8 mouse cellular contexts compared by ENCODE assay signal in the genomic region with DNA sequence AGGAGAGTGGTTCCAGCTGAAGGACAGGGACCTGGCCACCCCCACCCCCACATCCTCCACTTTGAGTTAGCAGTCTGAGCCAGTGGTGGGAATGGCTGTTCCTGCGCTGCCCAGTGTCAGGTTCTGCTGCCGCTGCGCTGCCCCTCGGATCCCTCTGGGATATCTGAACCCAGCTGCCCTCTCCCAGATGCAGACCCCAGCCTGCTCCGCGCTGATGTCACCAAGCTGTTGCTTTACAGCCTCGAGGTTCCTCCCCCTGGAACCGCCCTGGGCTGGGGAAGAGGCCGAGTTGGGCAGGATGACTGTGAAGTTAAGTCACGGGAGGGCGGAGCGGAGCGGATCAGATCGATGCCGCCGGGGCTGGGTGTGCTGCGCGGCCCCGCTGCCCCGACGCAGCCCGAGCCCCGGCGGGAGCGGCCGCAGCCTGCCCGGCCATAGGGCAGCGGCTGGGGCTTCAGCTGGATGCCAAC.
A peak's percentile ranks its signal among the peaks of the same experiment; 100 is the strongest.
DNase-seq lines count a peak whose midpoint lies in the region; ATAC-seq and TF ChIP-seq lines count a peak whose summit lies in the region.

No protein-coding gene starts in this region.

- no peak for TF ChIP-seq POLR2A in bone marrow macrophage, adult 2 months (IDR thresholded peaks at IDR 0.05; ENCODE audit: borderline replicate concordance, low read depth, low read length)
- TF ChIP-seq POLR2A in embryonic fibroblast, embryonic 13.5 days (IDR thresholded peaks at IDR 0.05; ENCODE audit: low read depth, low read length): peak; percentile 67

- H3K36me3 ChIP-seq in heart, embryonic 15.5 days: no peaks in the 10 kb centered on the region
- H3K36me3 ChIP-seq in kidney, embryonic 16.5 days (ENCODE audit: insufficient read depth, low read length): 0 out of 2 replicates have a peak, but pooled peaks cover 2% of the 10 kb centered on the region

- H3K4me3 ChIP-seq in bone marrow macrophage, adult 2 months (ENCODE audit: insufficient read depth, low read length): peak overlapping the region; percentile 63
- peak overlapping the region; percentile 57 for H3K4me3 ChIP-seq in embryonic fibroblast, embryonic 13.5 days (ENCODE audit: insufficient read depth, low read length)
- peak overlapping the region; percentile 60 for H3K4me3 ChIP-seq in heart, embryonic 15.5 days
- H3K4me3 ChIP-seq in kidney, embryonic 16.5 days (ENCODE audit: low read length): peak overlapping the region; percentile 58

- H3K27ac ChIP-seq in bone marrow macrophage, adult 2 months (ENCODE audit: insufficient read depth, low read depth, low read length): no peak overlapping the region
- H3K27ac ChIP-seq in embryonic fibroblast, embryonic 13.5 days (ENCODE audit: insufficient read depth, low read length): peak overlapping the region; percentile 73
- H3K27ac ChIP-seq in heart, embryonic 15.5 days: peak overlapping the region; percentile 59
- H3K27ac ChIP-seq in kidney, embryonic 16.5 days (ENCODE audit: low read length): peak overlapping the region; percentile 50

- under 1% methylated on average over 28 of the region's 28 CpGs for WGBS in heart, embryonic 15.5 days
- under 1% methylated on average over 28 of the region's 28 CpGs for WGBS in kidney, embryonic 16.5 days

- peak; percentile 91 for DNase-seq in MN1 (ENCODE audit: low spot score)
- peak; percentile 87 for DNase-seq in lung, postnatal 36 days
- peak; percentile 16 for DNase-seq in right cerebral cortex, postnatal 25 days

- peak overlapping the region; percentile 71 for H3K9ac ChIP-seq in heart, embryonic 15.5 days
- H3K9ac ChIP-seq in kidney, embryonic 16.5 days (replicated peaks; ENCODE audit: low read length): peak overlapping the region; percentile 72

- H3K4me2 ChIP-seq in heart, embryonic 15.5 days: peak overlapping the region; percentile 92
- peak overlapping the region; percentile 79 for H3K4me2 ChIP-seq in kidney, embryonic 16.5 days (replicated peaks; ENCODE audit: low read depth, low read length)

- no peaks in the 10 kb centered on the region for H3K9me3 ChIP-seq in heart, embryonic 15.5 days (replicated peaks)
- no peaks in the 10 kb centered on the region for H3K9me3 ChIP-seq in kidney, embryonic 16.5 days (ENCODE audit: low read length)

- H3K4me1 ChIP-seq in bone marrow macrophage, adult 2 months (ENCODE audit: control insufficient read depth, insufficient read depth, low read length): peaks cover 7% of the 10 kb centered on the region
- peaks cover 8% of the 10 kb centered on the region for H3K4me1 ChIP-seq in embryonic fibroblast, embryonic 13.5 days (ENCODE audit: control insufficient read depth, insufficient read depth, low read length)
- peaks cover 27% of the 10 kb centered on the region for H3K4me1 ChIP-seq in heart, embryonic 15.5 days (replicated peaks)
- H3K4me1 ChIP-seq in kidney, embryonic 16.5 days (ENCODE audit: insufficient read depth, low read length): peaks cover 21% of the 10 kb centered on the region

- TF ChIP-seq CTCF in bone marrow macrophage, adult 2 months (IDR thresholded peaks at IDR 0.05; ENCODE audit: low read depth, low read length): no peak
- no peak for TF ChIP-seq CTCF in embryonic fibroblast, embryonic 13.5 days (IDR thresholded peaks at IDR 0.05; ENCODE audit: borderline replicate concordance, insufficient read depth, low read length)

- no peaks in the 10 kb centered on the region for H3K27me3 ChIP-seq in heart, embryonic 15.5 days
- no peaks in the 10 kb centered on the region for H3K27me3 ChIP-seq in kidney, embryonic 16.5 days (ENCODE audit: insufficient read depth, low read length)

- ATAC-seq in heart, embryonic 15.5 days (replicated peaks; ENCODE audit: insufficient number of reproducible peaks, insufficient read depth, low FRiP score, low read depth): peak; percentile 91
- ATAC-seq in kidney, embryonic 16.5 days (ENCODE audit: low FRiP score, low TSS enrichment): peak; percentile 96
- no peak for ATAC-seq in activated CD4-positive, CD25-positive, alpha-beta regulatory T cell, adult 4 months

Comparison
In these comparisons a context has a peak if more than half of its experiments do, and no peak if none do; other contexts are left out.
1. DNase-seq: peak in every context shown above with its lines; median percentile 91 in MN1; 87 in lung, postnatal 36 days; 16 in right cerebral cortex, postnatal 25 days.